Mouse (Mus musculus): Measurements from ENCODE around the gene Them5.

Gene Them5

GRCm38 (mm10) chr3:94371637-94372036 is 29.7 kb downstream of the Them5 start:
- DNase-seq (ENCODE audit: low read depth, low spot score), result no peak

GRCm38 (mm10) chr3:94372038-94372437 is 30.1 kb downstream of the Them5 start:
- DNase-seq (ENCODE audit: low read depth, low spot score), result no peak

- no peak for DNase-seq (ENCODE audit: low read depth, low spot score)
Measured at GRCm38 (mm10) chr3:94372641-94373040, 30.7 kb downstream of the Them5 start, which contains the start of gene Rorc. TSS of gene Rorc (plus strand) at chr3:94372794.

GRCm38 (mm10) chr3:94373090-94373489 is 31.2 kb downstream of the Them5 start:
- DNase-seq (ENCODE audit: low read depth, low spot score), result peak; percentile 43

- DNase-seq (ENCODE audit: low read depth, low spot score), result no peak
Measured at GRCm38 (mm10) chr3:94373597-94374011, 31.7 kb downstream of the Them5 start.

- no peak for DNase-seq (ENCODE audit: low read depth, low spot score)
Measured at GRCm38 (mm10) chr3:94374636-94375035, 32.7 kb downstream of the Them5 start.

GRCm38 (mm10) chr3:94375146-94375545 is 33.2 kb downstream of the Them5 start:
- DNase-seq (ENCODE audit: low read depth, low spot score), result no peak

- DNase-seq (ENCODE audit: low read depth, low spot score), result no peak
Measured at GRCm38 (mm10) chr3:94375861-94376260, 34.0 kb downstream of the Them5 start.

- DNase-seq (ENCODE audit: low read depth, low spot score), result peak; percentile 60
Measured at GRCm38 (mm10) chr3:94377028-94377923, 35.4 kb downstream of the Them5 start.

GRCm38 (mm10) chr3:94379831-94380510 is 38.1 kb downstream of the Them5 start:
- no peak for DNase-seq (ENCODE audit: low read depth, low spot score)

GRCm38 (mm10) chr3:94382308-94382707 is 40.4 kb downstream of the Them5 start:
- DNase-seq (ENCODE audit: low read depth, low spot score), result no peak

- DNase-seq (ENCODE audit: low read depth, low spot score), result no peak
Measured at GRCm38 (mm10) chr3:94383476-94383875, 41.6 kb downstream of the Them5 start.

- DNase-seq (ENCODE audit: low read depth, low spot score), result no peak
Measured at GRCm38 (mm10) chr3:94386671-94387070, 44.8 kb downstream of the Them5 start.

GRCm38 (mm10) chr3:94387391-94387790 is 45.5 kb downstream of the Them5 start:
- DNase-seq (ENCODE audit: low read depth, low spot score), result no peak

GRCm38 (mm10) chr3:94388047-94388446 is 46.1 kb downstream of the Them5 start:
- no peak for DNase-seq (ENCODE audit: low read depth, low spot score)

- no peak for DNase-seq (ENCODE audit: low read depth, low spot score)
Measured at GRCm38 (mm10) chr3:94389420-94389819, 47.5 kb downstream of the Them5 start.

GRCm38 (mm10) chr3:94391001-94391400 is 49.1 kb downstream of the Them5 start:
- no peak for DNase-seq (ENCODE audit: low read depth, low spot score)

GRCm38 (mm10) chr3:94392128-94392527 is 50.2 kb downstream of the Them5 start:
- DNase-seq (ENCODE audit: low read depth, low spot score), result no peak

GRCm38 (mm10) chr3:94393049-94393448 is 51.1 kb downstream of the Them5 start:
- DNase-seq (ENCODE audit: low read depth, low spot score), result no peak

- no peak for DNase-seq (ENCODE audit: low read depth, low spot score)
Measured at GRCm38 (mm10) chr3:94396336-94396735, 54.4 kb downstream of the Them5 start.

- DNase-seq (ENCODE audit: low read depth, low spot score), result no peak
Measured at GRCm38 (mm10) chr3:94396851-94397250, 55.0 kb downstream of the Them5 start.
